Mouse (Mus musculus) kidney, adult 2 months (tissue): Measurements from ENCODE around the gene Itgb7. TPM values are rescaled to one million over a fixed set of nuclear protein-coding genes. Genes with fewer than 3 reads are reported as not detected.

Source experiments
- DNase-seq: peaks from one replicate; pipeline ENCODE4 v3.0.0; 2021
- H3K27ac ChIP-seq: fragments of 200-500 bp; 2 replicates; pipeline ENCODE4 v1.5.1; 2012; ENCODE audit warnings: low read depth, low read length, control low read depth, inconsistent platforms; ENCODE audit not compliant: insufficient read depth
- H3K27me3 ChIP-seq: fragments of 200-500 bp; replicated peaks from 2 replicates; pipeline ENCODE4 v1.6.1; 2012; ENCODE audit warnings: mild to moderate bottlenecking, moderate library complexity, low read length, inconsistent platforms; ENCODE audit not compliant: control insufficient read depth, insufficient read depth
- H3K36me3 ChIP-seq: fragments of 200-500 bp; 2 replicates; pipeline ENCODE4 v1.6.1; 2012; ENCODE audit warnings: mild to moderate bottlenecking, moderate library complexity, low read length, inconsistent platforms; ENCODE audit not compliant: control insufficient read depth, insufficient read depth
- H3K4me1 ChIP-seq: fragments of 200-500 bp; 2 replicates; pipeline ENCODE4 v1.6.1; 2011; ENCODE audit warnings: low read length; ENCODE audit not compliant: control insufficient read depth, insufficient read depth
- H3K4me3 ChIP-seq: fragments of 200-500 bp; 2 replicates; pipeline ENCODE4 v1.5.1; 2011; ENCODE audit warnings: mild to moderate bottlenecking, low read depth, low read length, control low read depth; ENCODE audit not compliant: insufficient read depth
- CTCF ChIP-seq: fragments of 200-500 bp; conservative IDR thresholded peaks from 2 replicates; pipeline ENCODE4 v1.5.1; 2011; ENCODE audit warnings: low read depth, mild to moderate bottlenecking, control low read depth, low read length, moderate library complexity, mixed read lengths; ENCODE audit not compliant: insufficient read depth, insufficient read length
- POLR2A ChIP-seq: fragments of 200-500 bp; IDR thresholded peaks from one replicate; pipeline ENCODE4 v1.6.1; 2011; ENCODE audit warnings: low read depth, low read length, control low read depth
- WGBS: fragments of 180-500 bp; shearing (Covaris S2); methylation state at CpG from one replicate; pipeline ENCODE4 v1.1.7; 2018; 5-methylcytosine and 5-hydroxymethylcytosine counted together
- polyA plus RNA-seq: library from polyadenylated mRNA; depleted of rRNA; stranded (reverse); fragments of >200 nt; gene quantifications from 2 replicates; pipeline ENCODE4 v1.2.3, GENCODE M21; 2012

Gene Itgb7
- polyA plus RNA-seq, 1 experiment, result 11.1 TPM

DNA sequence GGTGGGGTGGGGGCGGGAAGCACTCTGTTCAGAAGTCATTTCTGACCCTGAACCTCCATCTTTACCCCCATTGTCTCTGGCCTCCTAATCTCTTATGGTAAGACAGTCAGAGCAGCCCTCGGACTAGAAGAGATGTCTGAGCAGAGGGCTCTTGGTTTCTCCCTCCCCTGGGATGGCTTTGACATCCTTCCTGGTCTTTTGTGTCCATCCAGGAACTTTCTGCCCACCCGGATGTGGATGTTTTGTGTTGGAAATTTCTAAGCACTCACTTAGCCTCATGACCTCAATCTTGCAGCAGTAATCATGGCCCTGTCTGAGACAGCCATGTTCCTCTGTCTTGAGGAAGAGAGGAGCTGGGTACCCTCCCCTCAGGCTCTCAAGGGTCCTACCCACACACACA, 39.7 kb upstream of the Itgb7 start:
- 44% methylated on average over 3 of the region's 3 CpGs for WGBS

DNA sequence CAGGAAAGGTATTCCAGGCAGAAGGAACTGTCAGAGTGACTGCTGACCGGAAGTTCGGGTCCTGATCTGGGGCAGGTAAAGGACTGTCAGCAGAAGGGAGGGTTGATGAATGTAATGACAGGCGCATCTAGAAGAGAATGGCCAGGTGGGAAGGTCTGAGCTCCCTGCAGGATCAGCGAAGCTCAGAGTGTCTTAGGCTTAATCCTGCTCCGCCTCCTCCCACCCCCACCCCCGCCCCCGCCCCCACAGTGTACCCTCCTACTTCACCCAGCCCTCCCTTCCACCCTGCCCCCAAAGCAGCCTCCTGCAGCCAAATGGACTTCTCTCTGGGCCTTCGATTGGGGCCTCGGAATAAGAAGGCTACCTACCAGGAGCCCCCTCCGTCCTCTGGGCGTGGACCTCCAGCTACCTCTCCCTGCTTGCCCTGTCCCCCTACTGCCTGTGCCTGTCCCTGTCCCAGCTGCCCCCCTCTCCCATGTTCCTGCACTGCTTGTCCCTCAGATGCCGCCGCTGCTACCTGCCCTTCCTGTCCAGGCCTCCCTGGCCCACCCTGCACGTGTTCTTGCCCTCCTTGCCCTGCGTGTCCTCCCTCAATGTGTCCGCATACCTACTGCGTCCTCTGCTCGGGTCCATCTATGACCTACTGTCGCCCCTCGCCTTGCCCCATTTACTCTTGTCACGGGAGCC, 38.7 kb upstream of the Itgb7 start, which contains the start of gene Gm9918:
Gene Gm9918, plus strand, starts transcription at position 290 of the 687 bp plus-strand sequence.
- TF ChIP-seq CTCF (no peak), POLR2A (no peak)
- Histone ChIP-seq H3K4me1 (no peaks in the 10 kb centered on the region), H3K27me3 (no peaks in the 10 kb centered on the region), H3K36me3 (no peaks in the 10 kb centered on the region), H3K4me3 (no peak within 1 kb of the TSS), H3K27ac (no peak within 1 kb of the TSS)
- WGBS, result 31% methylated on average over 21 of the region's 21 CpGs
- DNase-seq, result no peak

More for the DNA sequence above, 39.7 kb upstream of the Itgb7 start:
- TF ChIP-seq POLR2A, result no peak
- no peak for TF ChIP-seq CTCF
- H3K4me1 ChIP-seq, result no peaks in the 10 kb centered on the region
- H3K27ac ChIP-seq, result no peak overlapping the region
- H3K36me3 ChIP-seq, result no peaks in the 10 kb centered on the region
- H3K4me3 ChIP-seq, result no peak overlapping the region
- DNase-seq, result peak; percentile 44
- H3K27me3 ChIP-seq, result no peaks in the 10 kb centered on the region

DNA sequence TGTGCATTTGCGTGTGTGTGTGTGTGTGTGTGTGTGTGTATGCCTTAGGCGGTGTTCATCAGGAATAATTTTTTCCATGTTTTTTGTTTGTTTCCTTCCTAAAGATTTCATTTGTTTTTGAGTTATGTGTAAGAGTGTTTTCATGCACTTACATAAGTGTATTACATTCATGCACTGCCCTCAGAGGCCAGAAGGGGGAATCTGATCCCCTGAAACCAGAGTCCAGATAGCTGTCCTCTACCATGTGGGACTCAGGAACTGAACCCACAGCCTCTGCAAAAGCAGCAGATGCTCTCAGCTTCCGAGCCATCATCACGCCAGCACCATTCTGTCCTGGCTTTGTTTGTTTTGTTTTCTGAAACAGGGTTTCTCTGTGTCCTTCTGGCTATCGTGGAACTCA, 33.8 kb upstream of the Itgb7 start:
- Histone ChIP-seq H3K4me3 (no peak overlapping the region), H3K36me3 (no peaks in the 10 kb centered on the region), H3K27me3 (no peaks in the 10 kb centered on the region), H3K27ac (no peak overlapping the region), H3K4me1 (no peaks in the 10 kb centered on the region)
- WGBS, result 90% methylated on average over 5 of the region's 5 CpGs
- no peak for DNase-seq
- TF ChIP-seq CTCF (peak; percentile 38; the same call in 1 of the 2 replicates), POLR2A (no peak)

DNA sequence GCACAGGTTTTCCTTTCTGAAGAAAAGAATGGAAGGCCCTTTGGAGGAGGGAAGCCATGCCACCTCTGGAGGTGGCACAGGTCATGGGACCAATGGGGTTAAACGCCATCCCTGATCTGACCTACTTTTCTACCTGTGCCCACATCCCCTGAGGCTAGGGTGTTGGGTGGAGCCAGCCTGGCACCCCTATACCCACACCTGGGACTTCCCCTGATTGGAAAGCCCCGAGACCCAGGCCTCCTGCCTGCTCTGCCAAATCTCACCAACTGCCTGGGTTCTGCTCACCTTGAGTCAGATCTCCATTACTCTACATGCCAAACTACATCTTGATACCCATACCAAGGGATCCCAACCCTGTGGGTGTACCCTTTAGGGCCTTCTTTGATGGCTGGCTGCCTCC, 31.3 kb upstream of the Itgb7 start:
- DNase-seq, result no peak
- Histone ChIP-seq H3K27me3 (no peaks in the 10 kb centered on the region), H3K27ac (no peak overlapping the region), H3K4me1 (peaks cover under 1% of the 10 kb centered on the region; the same call in 1 of the 2 replicates), H3K4me3 (no peak overlapping the region), H3K36me3 (no peaks in the 10 kb centered on the region)
- 72% methylated on average over 2 of the region's 2 CpGs for WGBS
- TF ChIP-seq POLR2A (no peak), CTCF (no peak)

DNA sequence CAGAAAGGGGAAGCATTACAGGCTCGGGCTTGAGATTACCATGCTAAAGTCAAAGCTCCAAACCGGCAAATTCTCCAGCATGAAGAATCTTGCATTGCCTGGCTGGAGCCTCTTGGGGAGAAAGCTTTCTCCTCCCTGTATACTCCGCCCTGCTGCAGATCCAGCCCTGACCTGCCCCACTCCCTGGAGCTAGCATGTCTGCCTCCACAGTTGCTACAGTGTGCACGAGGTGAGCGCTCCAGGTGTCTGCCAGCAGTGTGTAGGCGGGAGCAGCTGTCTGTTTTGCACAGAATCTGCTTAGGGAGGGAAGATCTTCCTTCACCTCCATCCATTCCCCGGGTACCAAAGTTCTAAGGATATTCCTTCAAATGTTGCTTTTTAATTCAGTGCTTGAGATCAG, 30.8 kb upstream of the Itgb7 start:
- WGBS, result 39% methylated on average over 7 of the region's 7 CpGs
- no peaks in the 10 kb centered on the region for H3K27me3 ChIP-seq
- peaks cover 5% of the 10 kb centered on the region; the same call in 1 of the 2 replicates for H3K4me1 ChIP-seq
- H3K27ac ChIP-seq, result no peak overlapping the region
- H3K36me3 ChIP-seq, result no peaks in the 10 kb centered on the region
- no peak for DNase-seq
- H3K4me3 ChIP-seq, result no peak overlapping the region
- TF ChIP-seq CTCF, result no peak

DNA sequence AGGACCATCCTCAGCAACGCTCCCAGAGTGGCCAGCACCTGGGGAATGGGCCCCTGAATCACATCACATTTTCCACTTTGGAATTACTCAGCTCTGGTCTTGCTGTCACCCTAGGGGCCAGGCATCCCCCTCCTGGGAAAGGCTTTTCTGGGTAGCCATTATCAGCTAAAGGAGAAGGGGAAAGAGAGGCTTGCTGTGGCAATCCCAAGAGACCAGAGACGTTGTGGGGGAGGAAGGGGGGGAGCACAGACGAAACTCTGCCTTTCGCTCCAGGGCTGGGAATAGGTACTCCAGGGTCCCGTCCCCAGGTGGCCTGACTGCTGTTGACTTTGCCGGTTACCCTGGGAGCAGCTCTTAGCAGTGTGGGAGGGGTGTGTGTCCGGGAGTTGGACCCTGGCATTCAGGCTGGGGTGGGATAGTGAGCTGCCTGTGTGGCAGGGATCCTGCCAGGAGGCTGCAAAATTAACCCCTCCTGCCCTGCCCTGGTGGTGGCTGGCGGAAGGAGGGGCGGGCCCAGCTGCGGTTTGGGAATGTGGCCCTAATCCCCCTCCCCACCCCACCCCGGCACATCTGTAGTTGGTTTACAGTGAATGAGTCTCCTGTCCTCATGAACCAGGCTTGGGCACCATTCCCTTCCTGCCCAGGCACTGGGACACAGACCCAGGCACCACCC, 27.0 kb upstream of the Itgb7 start:
- DNase-seq, result no peak
- WGBS, result 55% methylated on average over 11 of the region's 11 CpGs
- Histone ChIP-seq H3K4me1 (peaks cover 5% of the 10 kb centered on the region; the same call in 1 of the 2 replicates), H3K27me3 (no peaks in the 10 kb centered on the region), H3K4me3 (no peak overlapping the region), H3K36me3 (no peaks in the 10 kb centered on the region), H3K27ac (peak overlapping the region; percentile 11; the same call in 1 of the 2 replicates)
- no peak for TF ChIP-seq CTCF
- TF ChIP-seq POLR2A, result no peak

DNA sequence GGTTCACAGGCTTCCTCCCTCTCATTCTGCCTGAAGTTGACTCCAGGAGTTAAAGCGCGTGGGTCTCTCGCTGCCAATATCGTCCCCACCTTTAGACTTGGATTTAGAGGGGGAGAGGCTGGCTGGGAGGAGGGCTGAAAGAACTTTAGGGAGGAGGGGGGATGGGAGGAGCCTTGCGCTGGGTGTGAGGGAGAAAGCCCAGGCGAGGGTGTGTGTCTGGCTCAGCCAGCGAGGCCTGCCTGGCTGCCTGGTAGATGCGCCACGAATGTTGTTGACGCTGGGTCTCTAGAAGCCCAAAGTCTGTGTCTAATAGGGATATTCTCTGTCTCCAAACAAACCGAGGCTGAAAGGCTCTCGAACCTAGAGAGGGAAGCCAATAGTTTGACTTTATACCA, 26.3 kb upstream of the Itgb7 start:
- Histone ChIP-seq H3K4me3 (peak overlapping the region; percentile 53), H3K4me1 (peaks cover 5% of the 10 kb centered on the region; the same call in 1 of the 2 replicates), H3K27ac (peak overlapping the region; percentile 84), H3K36me3 (no peaks in the 10 kb centered on the region), H3K27me3 (no peaks in the 10 kb centered on the region)
- TF ChIP-seq POLR2A, result no peak
- TF ChIP-seq CTCF, result no peak
- WGBS, result 28% methylated on average over 12 of the region's 12 CpGs
- DNase-seq, result peak; percentile 68
